Mouse (Mus musculus) cortical plate, adult 2 months (tissue): ENCODE measurements around the gene Tcp11l2.

Experiments used
- CTCF ChIP-seq: fragments of 200-500 bp; IDR thresholded peaks from 2 replicates; pipeline ENCODE4 v1.5.1; 2011; ENCODE audit warnings: mild to moderate bottlenecking, control low read depth, low read length; ENCODE audit not compliant: insufficient read depth; ENCODE audit errors: extremely low read depth
- POLR2A ChIP-seq: fragments of 200-500 bp; IDR thresholded peaks from 2 replicates; pipeline ENCODE4 v1.6.1; 2011; ENCODE audit warnings: mild to moderate bottlenecking, low read length, control low read depth; ENCODE audit not compliant: insufficient read depth; ENCODE audit errors: extremely low read depth

GRCm38 (mm10) chr10:84544841-84545610 lies 31.4 kb upstream of the Tcp11l2 start:
- TF ChIP-seq POLR2A (no peak), CTCF (no peak)
